Mouse (Mus musculus): ENCODE data around the gene Esr1.

Esr1 gene

GRCm38 (mm10) chr10:4974246-4974645, 362.9 kb downstream of the Esr1 start:
- CTCF ChIA-PET: no interaction called here

- CTCF ChIA-PET: interaction anchor here (0.5 kb wide), 1 partner anchor 568 kb away, joined by 3 read pairs; no protein-coding TSS in a partner anchor
Observed at GRCm38 (mm10) chr10:4976557-4976956, 365.2 kb downstream of the Esr1 start.

GRCm38 (mm10) chr10:4977374-4977773, 366.0 kb downstream of the Esr1 start:
- CTCF ChIA-PET: no interaction called here

- CTCF ChIA-PET: no interaction called here
Observed at GRCm38 (mm10) chr10:4983919-4984318, 372.5 kb downstream of the Esr1 start.

- CTCF ChIA-PET: no interaction called here
Observed at GRCm38 (mm10) chr10:4993802-4994201, 382.4 kb downstream of the Esr1 start.

GRCm38 (mm10) chr10:4996592-4996991, 385.2 kb downstream of the Esr1 start:
- CTCF ChIA-PET: no interaction called here

GRCm38 (mm10) chr10:5008795-5009366, 397.5 kb downstream of the Esr1 start:
- CTCF ChIA-PET: no interaction called here

- CTCF ChIA-PET: no interaction called here
Observed at GRCm38 (mm10) chr10:5012004-5012403, 400.6 kb downstream of the Esr1 start.

GRCm38 (mm10) chr10:5014976-5015375, 403.6 kb downstream of the Esr1 start:
- CTCF ChIA-PET: no interaction called here

GRCm38 (mm10) chr10:5017148-5017547, 405.8 kb downstream of the Esr1 start:
- CTCF ChIA-PET: no interaction called here

- CTCF ChIA-PET: no interaction called here
Observed at GRCm38 (mm10) chr10:5025906-5026305, 414.5 kb downstream of the Esr1 start.

GRCm38 (mm10) chr10:5027208-5027607, 415.8 kb downstream of the Esr1 start:
- CTCF ChIA-PET: no interaction called here

- CTCF ChIA-PET: no interaction called here
Observed at GRCm38 (mm10) chr10:5028301-5028700, 416.9 kb downstream of the Esr1 start.

GRCm38 (mm10) chr10:5029161-5029560, 417.8 kb downstream of the Esr1 start:
- CTCF ChIA-PET: interaction anchor here (0.7 kb wide), 2 partner anchors 31 to 366 kb away, joined by 5 to 8 read pairs; no protein-coding TSS in a partner anchor

- CTCF ChIA-PET: no interaction called here
Observed at GRCm38 (mm10) chr10:5029883-5030282, 418.5 kb downstream of the Esr1 start.

- CTCF ChIA-PET: interaction anchor here (0.6 kb wide), 1 partner anchor 620 kb away, joined by 3 read pairs; no protein-coding TSS in a partner anchor
Observed at GRCm38 (mm10) chr10:5032192-5033048, 421.0 kb downstream of the Esr1 start.

- CTCF ChIA-PET: no interaction called here
Observed at GRCm38 (mm10) chr10:5041254-5041653, 429.9 kb downstream of the Esr1 start.

- CTCF ChIA-PET: interaction anchor here (0.6 kb wide), 1 partner anchor 179 kb away, joined by 7 read pairs; no protein-coding TSS in a partner anchor
Observed at GRCm38 (mm10) chr10:5044481-5044880, 433.1 kb downstream of the Esr1 start.

- CTCF ChIA-PET: no interaction called here
Observed at GRCm38 (mm10) chr10:5045213-5045612, 433.8 kb downstream of the Esr1 start.

- CTCF ChIA-PET: no interaction called here
Observed at GRCm38 (mm10) chr10:5045671-5046070, 434.3 kb downstream of the Esr1 start.
